14 mouse cellular contexts compared by ENCODE assay signal in genomic region chr1:82324131-82324785, GRCm38 (mm10). TPM values are rescaled to one million over a fixed set of nuclear protein-coding genes. Genes with fewer than 3 reads are reported as not detected.
DNase-seq lines count a peak whose midpoint lies in the region; ATAC-seq lines count a peak whose summit lies in the region.
"Had no signal": no experiment of that assay in that cellular context is flagged by ENCODE, and none has a peak within 500 bp of the region (broad histone marks: within the 10 kb centered on the region; RNA-seq: fewer than 3 reads in every experiment).

No protein-coding gene starts in this region.

- H3K9me3 ChIP-seq in midbrain, embryonic 12.5 days: no peaks in the 10 kb centered on the region
- H3K9me3 ChIP-seq in midbrain, embryonic 10.5 days (replicated peaks): no peaks in the 10 kb centered on the region
- no peaks in the 10 kb centered on the region for H3K9me3 ChIP-seq in embryonic facial prominence, embryonic 11.5 days (replicated peaks; ENCODE audit: control insufficient read depth, low read length)
- no peaks in the 10 kb centered on the region for H3K9me3 ChIP-seq in hindbrain, embryonic 13.5 days
- H3K9me3 ChIP-seq in liver, embryonic 11.5 days (ENCODE audit: control insufficient read depth, low read length): no peaks in the 10 kb centered on the region
- H3K9me3 ChIP-seq: embryonic facial prominence, embryonic 15.5 days had no signal

- peaks cover 39% of the 10 kb centered on the region for H3K4me1 ChIP-seq in midbrain, embryonic 12.5 days
- peaks cover 30% of the 10 kb centered on the region for H3K4me1 ChIP-seq in midbrain, embryonic 10.5 days
- H3K4me1 ChIP-seq in embryonic facial prominence, embryonic 11.5 days (ENCODE audit: control insufficient read depth, insufficient read depth, low read length): no peaks in the 10 kb centered on the region
- peaks cover 38% of the 10 kb centered on the region for H3K4me1 ChIP-seq in hindbrain, embryonic 13.5 days (replicated peaks)
- no peaks in the 10 kb centered on the region for H3K4me1 ChIP-seq in liver, embryonic 11.5 days (replicated peaks; ENCODE audit: control insufficient read depth, insufficient read depth, low read length)
- H3K4me1 ChIP-seq: embryonic facial prominence, embryonic 15.5 days had no signal

- H3K4me3 ChIP-seq in midbrain, embryonic 12.5 days: no peak overlapping the region
- H3K4me3 ChIP-seq in midbrain, embryonic 10.5 days: no peak overlapping the region
- H3K4me3 ChIP-seq in embryonic facial prominence, embryonic 11.5 days (ENCODE audit: low read depth, low read length): no peak overlapping the region
- H3K4me3 ChIP-seq in hindbrain, embryonic 13.5 days: no peak overlapping the region
- no peak overlapping the region for H3K4me3 ChIP-seq in liver, embryonic 11.5 days (ENCODE audit: low read depth, low read length)
- H3K4me3 ChIP-seq: embryonic facial prominence, embryonic 15.5 days; heart, adult 2 months had no signal

- no peaks in the 10 kb centered on the region for H3K27me3 ChIP-seq in midbrain, embryonic 12.5 days
- H3K27me3 ChIP-seq in midbrain, embryonic 10.5 days (ENCODE audit: low read depth, poor library complexity, severe bottlenecking): no peaks in the 10 kb centered on the region
- H3K27me3 ChIP-seq in embryonic facial prominence, embryonic 11.5 days (ENCODE audit: control insufficient read depth, insufficient read depth, low read length): no peaks in the 10 kb centered on the region
- H3K27me3 ChIP-seq in hindbrain, embryonic 13.5 days: no peaks in the 10 kb centered on the region
- no peaks in the 10 kb centered on the region for H3K27me3 ChIP-seq in liver, embryonic 11.5 days (replicated peaks; ENCODE audit: control insufficient read depth, insufficient read depth, low read length)
- H3K27me3 ChIP-seq: embryonic facial prominence, embryonic 15.5 days had no signal

- 0 out of 2 replicates have a peak overlapping the region, but pooled peaks have one; percentile 46 for H3K27ac ChIP-seq in midbrain, embryonic 12.5 days (replicated peaks)
- H3K27ac ChIP-seq in midbrain, embryonic 10.5 days (replicated peaks): no peak overlapping the region
- no peak overlapping the region for H3K27ac ChIP-seq in embryonic facial prominence, embryonic 11.5 days (replicated peaks; ENCODE audit: low read depth, low read length)
- H3K27ac ChIP-seq in hindbrain, embryonic 13.5 days: peak overlapping the region; percentile 62; the same call in 1 of the 2 replicates
- H3K27ac ChIP-seq in liver, embryonic 11.5 days (ENCODE audit: low read depth, low read length): no peak overlapping the region
- H3K27ac ChIP-seq: embryonic facial prominence, embryonic 15.5 days; heart, adult 2 months; liver, embryonic 14.5 days had no signal

- 28% methylated on average over 4 of the region's 4 CpGs for WGBS in midbrain, embryonic 12.5 days
- 59% methylated on average over 4 of the region's 4 CpGs for WGBS in midbrain, embryonic 10.5 days
- WGBS in embryonic facial prominence, embryonic 11.5 days: 33% methylated on average over 4 of the region's 4 CpGs
- WGBS in hindbrain, embryonic 13.5 days: 21% methylated on average over 4 of the region's 4 CpGs
- 64% methylated on average over 4 of the region's 4 CpGs for WGBS in liver, embryonic 11.5 days

- ATAC-seq in midbrain, embryonic 12.5 days (ENCODE audit: low FRiP score, low read depth): no peak
- no peak for ATAC-seq in embryonic facial prominence, embryonic 11.5 days (replicated peaks; ENCODE audit: insufficient number of reproducible peaks, low FRiP score, low TSS enrichment, low read depth)
- ATAC-seq in hindbrain, embryonic 13.5 days (ENCODE audit: low FRiP score): no peak; the same call in 1 of the 2 replicates
- ATAC-seq in liver, embryonic 11.5 days (replicated peaks; ENCODE audit: low FRiP score): no peak

- DNase-seq in midbrain, embryonic 10.5 days (ENCODE audit: low spot score): no peak
- DNase-seq in embryonic facial prominence, embryonic 11.5 days (ENCODE audit: low spot score): peak; percentile 30
- peak; percentile 77 for DNase-seq in retina, postnatal 1 day
- no peak for DNase-seq in right cerebral cortex, adult 18-20 months
- DNase-seq in liver, embryonic 11.5 days (ENCODE audit: low spot score): no peak
- DNase-seq: cerebellum, adult 8-10 months; heart, adult 2 months; heart, postnatal 14 days; kidney, adult 11 months; lung, postnatal 4 days had no signal

- no peak overlapping the region for H3K4me2 ChIP-seq in midbrain, embryonic 12.5 days (replicated peaks)
- no peak overlapping the region for H3K4me2 ChIP-seq in embryonic facial prominence, embryonic 11.5 days (ENCODE audit: low read depth, low read length)
- no peak overlapping the region for H3K4me2 ChIP-seq in hindbrain, embryonic 13.5 days
- H3K4me2 ChIP-seq in liver, embryonic 11.5 days: no peak overlapping the region
- H3K4me2 ChIP-seq: embryonic facial prominence, embryonic 15.5 days had no signal

- H3K36me3 ChIP-seq in midbrain, embryonic 12.5 days: no peaks in the 10 kb centered on the region
- H3K36me3 ChIP-seq in midbrain, embryonic 10.5 days: no peaks in the 10 kb centered on the region
- H3K36me3 ChIP-seq in embryonic facial prominence, embryonic 11.5 days (replicated peaks; ENCODE audit: control insufficient read depth, insufficient read depth, low read depth, low read length): no peaks in the 10 kb centered on the region
- H3K36me3 ChIP-seq in hindbrain, embryonic 13.5 days: no peaks in the 10 kb centered on the region
- H3K36me3 ChIP-seq in liver, embryonic 11.5 days (ENCODE audit: control insufficient read depth, insufficient read depth, low read length): no peaks in the 10 kb centered on the region
- H3K36me3 ChIP-seq: embryonic facial prominence, embryonic 15.5 days had no signal

- H3K9ac ChIP-seq in midbrain, embryonic 12.5 days (replicated peaks): 0 out of 2 replicates have a peak overlapping the region, but pooled peaks have one; percentile 11
- no peak overlapping the region for H3K9ac ChIP-seq in embryonic facial prominence, embryonic 11.5 days (replicated peaks; ENCODE audit: low read length)
- H3K9ac ChIP-seq in hindbrain, embryonic 13.5 days: peak overlapping the region; percentile 56
- no peak overlapping the region for H3K9ac ChIP-seq in liver, embryonic 11.5 days (ENCODE audit: low read depth, low read length)
- H3K9ac ChIP-seq: embryonic facial prominence, embryonic 15.5 days; liver, embryonic 14.5 days had no signal

RNA-seq across cellular contexts. Expression of gene Rhbdd1, which starts 8.0 kb away (rescaled TPM):
- 9.0 and 10.2 TPM in 2 replicates for polyA plus RNA-seq in midbrain, embryonic 12.5 days (2016; fragmentation: Nextera tagmentation; extraction: Ambion mirVana)
- polyA plus RNA-seq in midbrain, embryonic 10.5 days (2016; fragmentation: Nextera tagmentation; extraction: Ambion mirVana): 8.8 and 9.9 TPM in 2 replicates
- polyA plus RNA-seq in embryonic facial prominence, embryonic 11.5 days (2014; fragmentation: Nextera tagmentation; extraction: Ambion mirVana): 6.7 and 6.9 TPM in 2 replicates
- polyA plus RNA-seq in hindbrain, embryonic 13.5 days (2015; fragmentation: Nextera tagmentation; extraction: Ambion mirVana): 4.3 and 5.4 TPM in 2 replicates
- polyA plus RNA-seq in liver, embryonic 11.5 days (2014; fragmentation: Nextera tagmentation; extraction: Ambion mirVana): 10.9 and 12.1 TPM in 2 replicates

RNA-seq across cellular contexts. Expression of gene Irs1, which starts 33.0 kb away (rescaled TPM):
- polyA plus RNA-seq in midbrain, embryonic 12.5 days (2016; fragmentation: Nextera tagmentation; extraction: Ambion mirVana): 11.5 and 11.7 TPM in 2 replicates
- 7.3 and 8.4 TPM in 2 replicates for polyA plus RNA-seq in midbrain, embryonic 10.5 days (2016; fragmentation: Nextera tagmentation; extraction: Ambion mirVana)
- polyA plus RNA-seq in embryonic facial prominence, embryonic 11.5 days (2014; fragmentation: Nextera tagmentation; extraction: Ambion mirVana): 7.9 and 8.3 TPM in 2 replicates
- polyA plus RNA-seq in hindbrain, embryonic 13.5 days (2015; fragmentation: Nextera tagmentation; extraction: Ambion mirVana): 8.5 and 8.7 TPM in 2 replicates
- 3.6 and 4.1 TPM in 2 replicates for polyA plus RNA-seq in liver, embryonic 11.5 days (2014; fragmentation: Nextera tagmentation; extraction: Ambion mirVana)

Comparison
In these comparisons a context has a peak if more than half of its experiments do, and no peak if none do; other contexts are left out.
1. H3K27ac ChIP-seq: peak in midbrain, embryonic 12.5 days (single experiment) and hindbrain, embryonic 13.5 days (single experiment); none in midbrain, embryonic 10.5 days (single experiment), embryonic facial prominence, embryonic 11.5 days (single experiment) and liver, embryonic 11.5 days (single experiment).
2. H3K9ac ChIP-seq: peak in midbrain, embryonic 12.5 days (single experiment) and hindbrain, embryonic 13.5 days (single experiment); none in embryonic facial prominence, embryonic 11.5 days (single experiment) and liver, embryonic 11.5 days (single experiment).
3. DNase-seq: peak in embryonic facial prominence, embryonic 11.5 days (single experiment) and retina, postnatal 1 day (single experiment); none in midbrain, embryonic 10.5 days (single experiment), right cerebral cortex, adult 18-20 months (single experiment) and liver, embryonic 11.5 days (single experiment).